Mouse (Mus musculus) C2C12 (cell line): ENCODE data around the gene Sike1. TPM values are rescaled to one million over a fixed set of nuclear protein-coding genes. Genes with fewer than 3 reads are reported as not detected.
A peak's percentile ranks its signal among the peaks of the same experiment; 100 is the strongest.

Source experiments
- H3K27me3 ChIP-seq: one replicate; pipeline ENCODE4 v1.6.1; 2011; ENCODE audit not compliant: control insufficient read depth, insufficient read depth, insufficient read length
- H3K36me3 ChIP-seq: one replicate; pipeline ENCODE4 v1.6.1; 2011; ENCODE audit not compliant: control insufficient read depth, insufficient read depth
- H3K4me3 ChIP-seq: one replicate; pipeline ENCODE4 v1.5.1; 2011; ENCODE audit warnings: mild to moderate bottlenecking, control low read depth; ENCODE audit not compliant: poor library complexity, insufficient read depth, severe bottlenecking
- H3K79me2 ChIP-seq: one replicate; pipeline ENCODE4 v1.6.1; 2011; ENCODE audit not compliant: control insufficient read depth, insufficient read depth
- H3K79me3 ChIP-seq: one replicate; pipeline ENCODE4 v1.6.1; 2011; ENCODE audit warnings: low read depth, control low read depth
- H3ac ChIP-seq: one replicate; pipeline ENCODE3; 2011; ENCODE audit warnings: low read depth; ENCODE audit not compliant: control insufficient read depth, insufficient read length
- CEBPB ChIP-seq: IDR thresholded peaks from one replicate; pipeline ENCODE4 v1.6.1; 2011; ENCODE audit warnings: low read depth, mild to moderate bottlenecking, control low read depth, moderate library complexity
- CTCF ChIP-seq: IDR thresholded peaks from one replicate; pipeline ENCODE4 v1.5.1; 2011; ENCODE audit not compliant: control insufficient read depth, insufficient read depth, insufficient read length
- FOSL1 ChIP-seq: IDR thresholded peaks from one replicate; pipeline ENCODE4 v1.8.0; 2011; ENCODE audit warnings: mild to moderate bottlenecking, low read length; ENCODE audit not compliant: poor library complexity, insufficient read depth, severe bottlenecking
- MAX ChIP-seq: IDR thresholded peaks from one replicate; pipeline ENCODE4 v1.6.1; 2011; ENCODE audit warnings: mild to moderate bottlenecking, control low read depth
- MYOD1 ChIP-seq: IDR thresholded peaks from one replicate; pipeline ENCODE4 v1.6.1; 2011; ENCODE audit warnings: low read depth; ENCODE audit not compliant: control insufficient read depth, insufficient read length
- MYOG ChIP-seq: IDR thresholded peaks from one replicate; pipeline ENCODE4 v1.6.1; 2011; ENCODE audit not compliant: control insufficient read depth, insufficient read length; ENCODE audit errors: extremely low read depth
- USF1 ChIP-seq: IDR thresholded peaks from one replicate; pipeline ENCODE4 v1.6.1; 2011; ENCODE audit warnings: low read depth, mild to moderate bottlenecking, control low read depth, moderate library complexity
- polyA plus RNA-seq: library from polyadenylated mRNA; unstranded; fragments of >200 nt; fragmentation: generic; extraction: Trizol; gene quantifications from one replicate; pipeline ENCODE4 v1.2.1, GENCODE M21; 2012; ENCODE audit warnings: missing spikeins

Sike1 gene
- polyA plus RNA-seq, 1 experiment, result 21.6 TPM

DNA sequence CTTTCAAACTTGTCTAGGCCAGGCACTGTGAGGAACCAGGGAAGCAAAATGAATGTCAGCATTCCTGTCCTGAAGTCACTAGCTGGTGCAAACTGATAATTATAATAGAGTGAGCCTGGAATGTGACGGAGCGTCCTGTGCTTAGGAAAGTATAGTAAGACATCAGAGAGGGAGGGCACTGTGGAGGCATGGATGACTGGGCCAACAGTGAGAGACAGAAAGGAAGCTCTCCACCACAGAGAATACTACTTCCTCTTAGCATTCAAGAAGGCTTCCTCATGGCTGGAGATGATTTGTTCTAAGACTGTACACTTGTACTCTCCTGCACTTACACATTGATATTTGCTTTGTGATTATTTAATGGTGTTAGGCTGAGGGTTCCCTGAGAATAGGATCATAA, 21.8 kb downstream of the Sike1 start:
- no peaks in the 10 kb centered on the region for H3K27me3 ChIP-seq
- TF ChIP-seq MYOG (no peak), MYOD1 (no peak), CTCF (no peak), CEBPB (no peak), FOSL1 (no peak), MAX (no peak)
- no peak overlapping the region for H3ac ChIP-seq

DNA sequence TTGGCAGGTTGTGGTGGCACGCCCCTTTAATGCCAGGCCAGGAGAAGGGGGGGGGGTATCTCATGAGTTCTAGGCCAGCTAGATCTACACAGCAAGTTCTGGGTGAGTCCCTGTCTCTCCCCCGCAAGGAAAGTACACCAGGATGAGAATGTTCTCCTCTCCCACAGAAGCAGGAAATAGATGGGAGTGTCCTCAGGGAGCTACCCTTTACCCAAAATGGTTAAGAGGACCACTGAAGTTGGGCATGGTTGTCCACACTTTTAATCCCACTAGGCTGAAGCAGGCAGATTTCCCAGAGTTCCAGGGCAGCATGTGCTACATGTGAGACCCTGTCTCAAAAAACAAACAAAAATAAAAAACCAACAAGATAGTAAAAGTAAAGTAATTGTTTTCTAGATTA, 24.0 kb downstream of the Sike1 start:
- Histone ChIP-seq H3K79me2 (peaks cover 41% of the 10 kb centered on the region), H3K4me3 (no peak overlapping the region), H3K27me3 (no peaks in the 10 kb centered on the region), H3K36me3 (peaks cover 7% of the 10 kb centered on the region), H3K79me3 (peaks cover 32% of the 10 kb centered on the region), H3ac (no peak overlapping the region)
- TF ChIP-seq MYOG (no peak), CTCF (no peak), CEBPB (no peak), FOSL1 (no peak), MYOD1 (no peak), MAX (no peak), USF1 (no peak)

More for the DNA sequence above, 21.8 kb downstream of the Sike1 start:
- H3K36me3 ChIP-seq, result no peaks in the 10 kb centered on the region
- peaks cover 20% of the 10 kb centered on the region for H3K79me2 ChIP-seq
- no peak overlapping the region for H3K4me3 ChIP-seq
- H3K79me3 ChIP-seq, result peaks cover 15% of the 10 kb centered on the region

DNA sequence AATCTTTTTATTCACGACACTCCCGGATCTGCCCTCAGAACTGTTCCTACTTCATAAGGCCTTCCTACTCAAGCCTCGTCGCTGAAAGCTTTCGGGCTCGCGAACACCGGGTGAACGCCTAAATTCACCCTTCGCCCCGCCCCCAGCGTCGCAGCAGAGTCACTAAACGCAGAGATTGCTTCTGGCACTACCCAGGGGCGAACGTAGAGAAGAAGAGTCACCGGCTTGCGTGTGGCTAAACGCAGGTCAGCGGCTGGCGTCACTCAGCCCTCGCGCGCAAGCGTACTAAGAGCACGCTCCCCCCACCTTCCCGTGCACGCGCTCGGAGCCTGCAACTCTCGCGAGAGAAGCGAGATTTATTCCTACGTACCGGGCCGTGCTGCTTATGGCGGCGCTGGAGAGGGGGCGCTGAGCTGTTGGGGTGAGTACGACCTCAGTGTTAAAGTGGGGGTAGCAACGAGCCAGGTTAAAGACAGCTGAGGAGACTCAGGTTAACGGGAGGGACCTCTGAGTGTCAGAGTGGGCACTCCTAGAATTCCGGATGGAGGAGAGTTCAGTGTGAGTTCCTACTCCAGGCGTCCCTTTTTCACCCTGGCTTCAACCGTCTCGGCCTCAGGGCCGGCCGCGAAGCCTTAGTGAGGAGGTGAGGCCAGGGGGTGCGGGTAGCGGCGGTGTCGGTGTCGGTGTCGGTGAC, 24.9 kb downstream of the Sike1 start, which contains the start of gene Csde1:
Csde1 (plus strand) TSS at position 178 of the 694 bp plus-strand sequence.
- peak within 1 kb of the TSS; percentile 96 for H3ac ChIP-seq
- H3K36me3 ChIP-seq, result peaks cover 11% of the 10 kb centered on the region
- H3K79me3 ChIP-seq, result peaks cover 41% of the 10 kb centered on the region
- peaks cover 50% of the 10 kb centered on the region for H3K79me2 ChIP-seq
- peak within 1 kb of the TSS; percentile 100 for H3K4me3 ChIP-seq
- H3K27me3 ChIP-seq, result no peaks in the 10 kb centered on the region
- TF ChIP-seq MAX, result peak; percentile 56
- TF ChIP-seq MYOD1, result no peak
- TF ChIP-seq FOSL1, result no peak
- TF ChIP-seq CEBPB, result no peak

DNA sequence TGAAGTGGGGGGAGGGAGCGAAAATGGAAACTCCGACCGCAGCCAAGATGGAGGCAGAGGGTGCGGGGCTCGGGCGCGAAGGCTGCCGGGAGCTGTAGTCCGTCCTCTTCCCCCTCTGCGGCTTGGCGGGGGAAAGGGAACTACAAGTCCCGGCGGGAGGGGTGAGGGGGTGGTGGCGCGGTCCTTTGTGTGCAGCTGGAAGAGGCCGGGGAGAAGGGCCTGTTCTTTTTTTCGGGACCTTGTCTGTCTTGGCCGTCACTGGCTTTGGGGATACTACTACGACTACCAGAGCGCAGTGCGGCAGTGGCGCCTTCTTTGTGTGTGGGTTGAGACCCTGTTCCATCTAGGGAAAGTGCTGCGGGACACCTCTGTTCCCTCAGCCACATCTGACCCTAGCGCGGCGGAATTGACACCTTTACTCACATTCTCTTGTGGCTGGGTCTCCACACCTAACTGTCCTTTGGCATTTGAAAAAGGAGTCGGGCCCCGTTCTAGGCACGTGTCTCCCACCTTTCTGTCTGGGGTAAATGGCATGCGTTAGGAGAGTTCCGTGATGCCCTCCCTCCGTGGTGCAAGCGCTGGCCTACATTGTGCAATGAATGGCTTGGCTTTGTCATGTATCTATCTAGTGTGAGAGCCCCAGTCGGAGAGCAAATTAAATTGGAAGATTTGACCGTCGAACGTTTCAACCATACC, 25.6 kb downstream of the Sike1 start:
- Histone ChIP-seq H3ac (peak overlapping the region; percentile 96), H3K27me3 (no peaks in the 10 kb centered on the region), H3K36me3 (peaks cover 16% of the 10 kb centered on the region), H3K4me3 (peak overlapping the region; percentile 100), H3K79me3 (peaks cover 48% of the 10 kb centered on the region), H3K79me2 (peaks cover 57% of the 10 kb centered on the region)
- no peak for TF ChIP-seq MAX
- TF ChIP-seq CEBPB, result peak; percentile 79

DNA sequence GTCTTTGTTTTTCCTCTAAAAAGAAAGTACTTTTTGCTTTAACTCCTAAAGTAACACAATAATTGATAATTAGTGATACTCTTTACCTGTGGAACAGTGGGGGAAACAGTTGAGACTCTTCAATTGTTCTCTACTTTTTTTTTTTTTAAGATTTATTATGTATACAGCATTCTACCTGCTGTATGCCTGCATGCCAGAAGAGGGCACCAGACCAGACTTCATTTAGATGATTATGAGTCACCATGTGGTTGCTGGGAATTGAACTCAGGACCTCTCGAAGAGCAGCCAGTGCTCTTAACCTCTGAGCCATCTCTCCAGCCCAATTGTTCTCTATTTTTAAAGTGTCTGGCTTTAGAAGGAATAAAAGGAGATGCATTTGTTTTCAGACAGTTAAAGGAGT, 30.7 kb downstream of the Sike1 start:
- Histone ChIP-seq H3K36me3 (peaks cover 64% of the 10 kb centered on the region), H3ac (no peak overlapping the region), H3K79me3 (peaks cover 94% of the 10 kb centered on the region), H3K4me3 (no peak overlapping the region), H3K27me3 (no peaks in the 10 kb centered on the region), H3K79me2 (peaks cover 100% of the 10 kb centered on the region)
- TF ChIP-seq MYOD1 (no peak), CEBPB (no peak), MAX (no peak), CTCF (no peak), MYOG (no peak), USF1 (no peak), FOSL1 (no peak)

DNA sequence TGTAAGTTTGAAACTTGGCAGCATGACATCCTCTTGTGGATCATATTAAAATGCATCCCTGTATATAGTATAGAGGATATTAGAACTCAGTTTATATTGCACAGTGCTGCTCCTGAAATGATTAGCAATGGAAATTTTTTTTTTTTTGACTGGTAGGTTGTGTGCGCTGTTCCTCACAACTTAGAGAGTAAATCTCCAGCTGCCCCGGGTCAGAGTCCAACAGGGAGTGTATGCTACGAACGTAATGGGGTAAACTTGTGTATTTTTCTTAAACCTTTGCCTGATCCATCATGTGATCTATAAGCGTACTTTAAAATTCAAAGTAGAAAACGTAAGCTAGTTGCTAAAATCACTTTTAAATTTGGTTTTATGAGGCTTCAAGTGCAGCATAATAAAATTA, 44.8 kb downstream of the Sike1 start:
- no peak overlapping the region for H3K4me3 ChIP-seq
- peaks cover 61% of the 10 kb centered on the region for H3K79me2 ChIP-seq
- no peak overlapping the region for H3ac ChIP-seq
- peaks cover 96% of the 10 kb centered on the region for H3K36me3 ChIP-seq
- no peaks in the 10 kb centered on the region for H3K27me3 ChIP-seq
- TF ChIP-seq CEBPB (no peak), MYOD1 (no peak), CTCF (no peak), MYOG (no peak), FOSL1 (no peak), USF1 (no peak), MAX (no peak)
- peaks cover 30% of the 10 kb centered on the region for H3K79me3 ChIP-seq
